ENCODE assay signal across 11 mouse cellular contexts in the genomic region with DNA sequence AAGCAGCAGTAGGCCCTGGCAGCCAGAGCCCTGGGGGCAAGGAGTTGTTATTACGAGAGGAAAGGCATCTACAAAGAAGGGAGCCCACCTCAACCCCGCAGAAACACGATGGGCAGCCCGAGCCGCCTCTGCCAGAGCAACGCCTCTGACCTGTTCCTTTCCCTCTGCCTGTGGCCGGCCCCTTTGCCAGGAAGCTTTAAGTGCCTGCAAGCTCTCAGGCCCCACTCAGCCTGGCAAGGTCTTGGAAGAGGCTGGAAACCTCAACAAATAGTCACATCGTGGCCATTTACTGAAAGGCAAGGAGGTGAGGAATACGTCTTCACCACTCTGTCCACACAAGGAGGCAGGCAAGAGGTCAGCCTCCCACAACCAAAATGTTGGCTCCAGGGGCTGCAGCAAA. TPM values are rescaled to one million over a fixed set of nuclear protein-coding genes. Genes with fewer than 3 reads are reported as not detected.
A peak's percentile ranks its signal among the peaks of the same experiment; 100 is the strongest.
DNase-seq lines count a peak whose midpoint lies in the region; ATAC-seq lines count a peak whose summit lies in the region.
"Had no signal": no experiment of that assay in that cellular context is flagged by ENCODE, and none has a peak within 500 bp of the region (broad histone marks: within the 10 kb centered on the region; RNA-seq: fewer than 3 reads in every experiment).

No protein-coding gene starts in this region.

- no peaks in the 10 kb centered on the region for H3K9me3 ChIP-seq in heart, embryonic 13.5 days
- no peaks in the 10 kb centered on the region for H3K9me3 ChIP-seq in heart, embryonic 11.5 days (replicated peaks; ENCODE audit: control insufficient read depth, low read length)
- no peaks in the 10 kb centered on the region for H3K9me3 ChIP-seq in embryonic facial prominence, embryonic 12.5 days
- no peaks in the 10 kb centered on the region for H3K9me3 ChIP-seq in hindbrain, embryonic 15.5 days
- H3K9me3 ChIP-seq in midbrain, embryonic 13.5 days, result no peaks in the 10 kb centered on the region

- 0 out of 2 replicates have a peak overlapping the region, but pooled peaks have one; percentile 4 for H3K27ac ChIP-seq in heart, embryonic 13.5 days (replicated peaks)
- no peak overlapping the region for H3K27ac ChIP-seq in heart, embryonic 11.5 days (ENCODE audit: low read depth, low read length)
- peak overlapping the region; percentile 19; the same call in 1 of the 2 replicates for H3K27ac ChIP-seq in embryonic facial prominence, embryonic 12.5 days
- peak overlapping the region; percentile 82 for H3K27ac ChIP-seq in hindbrain, embryonic 15.5 days (replicated peaks)
- H3K27ac ChIP-seq in midbrain, embryonic 13.5 days, result peak overlapping the region; percentile 81

- 50% methylated on average over 9 of the region's 9 CpGs for WGBS in heart, embryonic 13.5 days
- 53% methylated on average over 9 of the region's 9 CpGs for WGBS in heart, embryonic 11.5 days (ENCODE audit: insufficient replicate concordance)
- WGBS in embryonic facial prominence, embryonic 12.5 days, result 58% methylated on average over 9 of the region's 9 CpGs
- WGBS in hindbrain, embryonic 15.5 days, result 64% methylated on average over 9 of the region's 9 CpGs
- 61% methylated on average over 9 of the region's 9 CpGs for WGBS in midbrain, embryonic 13.5 days

- H3K27me3 ChIP-seq in heart, embryonic 13.5 days (replicated peaks), result no peaks in the 10 kb centered on the region
- H3K27me3 ChIP-seq in heart, embryonic 11.5 days (ENCODE audit: control insufficient read depth, insufficient read depth, low read length), result no peaks in the 10 kb centered on the region
- no peaks in the 10 kb centered on the region for H3K27me3 ChIP-seq in embryonic facial prominence, embryonic 12.5 days
- no peaks in the 10 kb centered on the region for H3K27me3 ChIP-seq in hindbrain, embryonic 15.5 days
- H3K27me3 ChIP-seq in midbrain, embryonic 13.5 days, result no peaks in the 10 kb centered on the region

- H3K9ac ChIP-seq in heart, embryonic 13.5 days, result no peak overlapping the region
- no peak overlapping the region for H3K9ac ChIP-seq in heart, embryonic 11.5 days (ENCODE audit: low read depth, low read length)
- H3K9ac ChIP-seq in embryonic facial prominence, embryonic 12.5 days, result no peak overlapping the region
- no peak overlapping the region for H3K9ac ChIP-seq in hindbrain, embryonic 15.5 days
- H3K9ac ChIP-seq in midbrain, embryonic 13.5 days (replicated peaks), result peak overlapping the region; percentile 39; the same call in 1 of the 2 replicates

- peaks cover 60% of the 10 kb centered on the region for H3K36me3 ChIP-seq in heart, embryonic 13.5 days
- H3K36me3 ChIP-seq in heart, embryonic 11.5 days (ENCODE audit: control insufficient read depth, insufficient read depth, low read length), result peaks cover 25% of the 10 kb centered on the region
- H3K36me3 ChIP-seq in embryonic facial prominence, embryonic 12.5 days, result peaks cover 54% of the 10 kb centered on the region
- H3K36me3 ChIP-seq in hindbrain, embryonic 15.5 days, result peaks cover 44% of the 10 kb centered on the region
- H3K36me3 ChIP-seq in midbrain, embryonic 13.5 days, result peaks cover 58% of the 10 kb centered on the region

- H3K4me1 ChIP-seq in heart, embryonic 13.5 days, result 0 out of 2 replicates have a peak, but pooled peaks cover 5% of the 10 kb centered on the region
- no peaks in the 10 kb centered on the region for H3K4me1 ChIP-seq in heart, embryonic 11.5 days (ENCODE audit: control insufficient read depth, insufficient read depth, low read length)
- H3K4me1 ChIP-seq in embryonic facial prominence, embryonic 12.5 days, result peaks cover 6% of the 10 kb centered on the region
- peaks cover 56% of the 10 kb centered on the region for H3K4me1 ChIP-seq in hindbrain, embryonic 15.5 days (replicated peaks)
- H3K4me1 ChIP-seq in midbrain, embryonic 13.5 days (replicated peaks), result peaks cover 43% of the 10 kb centered on the region

- no peak for DNase-seq in adrenal gland, adult 18-20 months (ENCODE audit: low spot score in 2 of 2)
- DNase-seq in spleen, adult 18-20 months, result no peak
- DNase-seq: adrenal gland, postnatal 25 days; cerebellum, postnatal 10 days; kidney, postnatal 36 days had no signal

- no peak overlapping the region for H3K4me3 ChIP-seq in heart, embryonic 13.5 days
- no peak overlapping the region for H3K4me3 ChIP-seq in heart, embryonic 11.5 days (ENCODE audit: low read depth, low read length)
- H3K4me3 ChIP-seq in embryonic facial prominence, embryonic 12.5 days, result no peak overlapping the region
- no peak overlapping the region for H3K4me3 ChIP-seq in hindbrain, embryonic 15.5 days
- H3K4me3 ChIP-seq in midbrain, embryonic 13.5 days (replicated peaks), result no peak overlapping the region

- no peak overlapping the region for H3K4me2 ChIP-seq in heart, embryonic 13.5 days
- H3K4me2 ChIP-seq in heart, embryonic 11.5 days, result no peak overlapping the region
- no peak overlapping the region for H3K4me2 ChIP-seq in embryonic facial prominence, embryonic 12.5 days (replicated peaks)
- H3K4me2 ChIP-seq in hindbrain, embryonic 15.5 days, result no peak overlapping the region
- no peak overlapping the region for H3K4me2 ChIP-seq in midbrain, embryonic 13.5 days (replicated peaks)

- no peak for ATAC-seq in heart, embryonic 13.5 days (ENCODE audit: extremely low read depth, insufficient number of reproducible peaks, low FRiP score, low TSS enrichment)
- no peak for ATAC-seq in heart, embryonic 11.5 days (replicated peaks; ENCODE audit: insufficient number of reproducible peaks, low FRiP score, low TSS enrichment)
- ATAC-seq in embryonic facial prominence, embryonic 12.5 days (ENCODE audit: insufficient number of reproducible peaks, insufficient read depth, low FRiP score, low TSS enrichment), result no peak
- no peak for ATAC-seq in hindbrain, embryonic 15.5 days (ENCODE audit: low FRiP score, low read depth)
- no peak for ATAC-seq in midbrain, embryonic 13.5 days
- no peak for ATAC-seq in frontal cortex, adult (ENCODE audit: low TSS enrichment)

RNA-seq across cellular contexts. Expression of a gene that starts 9.1 kb away (rescaled TPM):
- polyA plus RNA-seq in heart, embryonic 13.5 days (2015; fragmentation: Nextera tagmentation; extraction: Ambion mirVana), result 10.7 and 11.8 TPM in 2 replicates
- 6.8 and 7.0 TPM in 2 replicates for polyA plus RNA-seq in heart, embryonic 11.5 days (2014; fragmentation: Nextera tagmentation; extraction: Ambion mirVana)
- polyA plus RNA-seq in embryonic facial prominence, embryonic 12.5 days (2016; fragmentation: Nextera tagmentation; extraction: Ambion mirVana), result 27.6 and 28.5 TPM in 2 replicates
- 55.6 and 64.2 TPM in 2 replicates for polyA plus RNA-seq in hindbrain, embryonic 15.5 days (2015; fragmentation: Nextera tagmentation; extraction: Ambion mirVana)
- 45.6 and 47.4 TPM in 2 replicates for polyA plus RNA-seq in midbrain, embryonic 13.5 days (2015; fragmentation: Nextera tagmentation; extraction: Ambion mirVana)
- 10 to 100 TPM; 29.2 to 33.6 TPM for total RNA-seq in adrenal gland, adult 18-20 months (2021)

RNA-seq across cellular contexts. Expression of a gene that starts 20.7 kb away (rescaled TPM):
- 53.3 and 56.4 TPM in 2 replicates for polyA plus RNA-seq in heart, embryonic 13.5 days (2015; fragmentation: Nextera tagmentation; extraction: Ambion mirVana)
- 50.7 and 60.0 TPM in 2 replicates for polyA plus RNA-seq in heart, embryonic 11.5 days (2014; fragmentation: Nextera tagmentation; extraction: Ambion mirVana)
- polyA plus RNA-seq in embryonic facial prominence, embryonic 12.5 days (2016; fragmentation: Nextera tagmentation; extraction: Ambion mirVana), result 160 and 169 TPM in 2 replicates
- 66.0 and 78.0 TPM in 2 replicates for polyA plus RNA-seq in hindbrain, embryonic 15.5 days (2015; fragmentation: Nextera tagmentation; extraction: Ambion mirVana)
- polyA plus RNA-seq in midbrain, embryonic 13.5 days (2015; fragmentation: Nextera tagmentation; extraction: Ambion mirVana), result 130 and 137 TPM in 2 replicates
- 10 to 100 TPM; 56.6 to 83.6 TPM for total RNA-seq in adrenal gland, adult 18-20 months (2021)
